Mouse (Mus musculus) myocyte (in vitro differentiated cells): ENCODE results near the gene En2. TPM values are rescaled to one million over a fixed set of nuclear protein-coding genes. Genes with fewer than 3 reads are reported as not detected.

Source experiments
- H3K27me3 ChIP-seq: one replicate; pipeline ENCODE4 v1.6.1; 2011; ENCODE audit not compliant: control insufficient read depth, insufficient read depth, insufficient read length
- H3K36me3 ChIP-seq: one replicate; pipeline ENCODE4 v1.6.1; 2011; ENCODE audit not compliant: control insufficient read depth, insufficient read depth
- H3K4me2 ChIP-seq: one replicate; pipeline ENCODE4 v1.6.1; 2011; ENCODE audit warnings: low read depth, control low read depth
- H3K4me3 ChIP-seq: one replicate; pipeline ENCODE4 v1.5.1; 2011; ENCODE audit warnings: mild to moderate bottlenecking, control low read depth, moderate library complexity
- H3K79me2 ChIP-seq: one replicate; pipeline ENCODE4 v1.6.1; 2011; ENCODE audit not compliant: control insufficient read depth, insufficient read depth
- H3ac ChIP-seq: one replicate; pipeline ENCODE4 v1.6.1; 2011; ENCODE audit not compliant: control insufficient read depth, insufficient read length
- CEBPB ChIP-seq: IDR thresholded peaks from 2 replicates; pipeline ENCODE4 v1.6.1; 2011; ENCODE audit warnings: mild to moderate bottlenecking, moderate library complexity; ENCODE audit not compliant: poor library complexity, insufficient read depth, severe bottlenecking
- E2F4 ChIP-seq: IDR thresholded peaks from one replicate; pipeline ENCODE4 v1.6.1; 2011; ENCODE audit warnings: mild to moderate bottlenecking, control low read depth, moderate library complexity; ENCODE audit not compliant: insufficient read depth
- MAX ChIP-seq: IDR thresholded peaks from one replicate; pipeline ENCODE4 v1.6.1; 2011; ENCODE audit warnings: low read depth, mild to moderate bottlenecking, control low read depth
- MYOD1 ChIP-seq, 3 experiments: IDR thresholded peaks; one replicate each; pipeline ENCODE4 v1.6.1; 2011; ENCODE audit warnings: control low read depth in 2 of 3, low read depth in 2 of 3, mild to moderate bottlenecking in 2 of 3, moderate library complexity in 1 of 3; ENCODE audit not compliant: insufficient read length in 2 of 3, control insufficient read depth in 1 of 3
- MYOG ChIP-seq, 3 experiments: IDR thresholded peaks; one replicate each; pipeline ENCODE4 v1.6.1; 2011; ENCODE audit warnings: control low read depth in 2 of 3, low read depth in 2 of 3, mild to moderate bottlenecking in 2 of 3; ENCODE audit not compliant: insufficient read length in 2 of 3, control insufficient read depth in 1 of 3, insufficient read depth in 1 of 3
- POLR2A ChIP-seq: IDR thresholded peaks from one replicate; pipeline ENCODE4 v1.6.1; 2011; ENCODE audit warnings: low read depth, mild to moderate bottlenecking, control low read depth, moderate library complexity; ENCODE audit not compliant: insufficient read length
- POLR2AphosphoS2 ChIP-seq: IDR thresholded peaks from one replicate; pipeline ENCODE4 v1.6.1; 2011; ENCODE audit warnings: low read depth, control low read depth; ENCODE audit not compliant: insufficient read length
- REST ChIP-seq: IDR thresholded peaks from one replicate; pipeline ENCODE4 v1.6.1; 2011; ENCODE audit warnings: mild to moderate bottlenecking, control low read depth, moderate library complexity; ENCODE audit not compliant: insufficient read depth, insufficient read length
- SRF ChIP-seq: IDR thresholded peaks from one replicate; pipeline ENCODE4 v1.6.1; 2011; ENCODE audit warnings: low read depth; ENCODE audit not compliant: control insufficient read depth, insufficient read length
- TCF12 ChIP-seq: IDR thresholded peaks from one replicate; pipeline ENCODE4 v1.6.1; 2011; ENCODE audit warnings: mild to moderate bottlenecking, control low read depth; ENCODE audit not compliant: poor library complexity, insufficient read depth, severe bottlenecking
- TCF3 ChIP-seq: IDR thresholded peaks from one replicate; pipeline ENCODE4 v1.6.1; 2011; ENCODE audit warnings: low read depth, control low read depth; ENCODE audit not compliant: insufficient read length
- USF1 ChIP-seq: IDR thresholded peaks from one replicate; pipeline ENCODE4 v1.6.1; 2011; ENCODE audit warnings: low read depth, mild to moderate bottlenecking, control low read depth, moderate library complexity
- polyA plus RNA-seq: library from polyadenylated mRNA; unstranded; fragments of >200 nt; fragmentation: generic; extraction: Trizol; gene quantifications from one replicate; pipeline ENCODE4 v1.2.1, GENCODE M21; 2012; ENCODE audit warnings: missing spikeins

Gene En2
- polyA plus RNA-seq, 1 experiment, result not detected

- H3ac ChIP-seq, result no peak overlapping the region
- TF ChIP-seq MYOD1 (IDR thresholded peaks at IDR 0.05; ENCODE audit: control insufficient read depth in 1 of 3, insufficient read length in 2 of 3, low read depth in 2 of 3) (no peak), MAX (no peak), TCF3 (no peak), REST (no peak), CEBPB (no peak), MYOG (IDR thresholded peaks at IDR 0.05; ENCODE audit: control insufficient read depth in 1 of 3, insufficient read depth in 1 of 3, insufficient read length in 2 of 3, low read depth in 2 of 3) (no peak), SRF (no peak), USF1 (no peak), E2F4 (no peak), POLR2A (no peak), TCF12 (no peak), POLR2AphosphoS2 (no peak)
- no peak overlapping the region for H3K4me3 ChIP-seq
These were observed 7.6 kb downstream of the En2 start for GRCm38 (mm10) chr5:28172921-28173670.

GRCm38 (mm10) chr5:28173674-28174073 is 8.2 kb downstream of the En2 start:
- Histone ChIP-seq H3K4me2 (no peak overlapping the region), H3ac (no peak overlapping the region), H3K4me3 (no peak overlapping the region), H3K27me3 (peaks cover 61% of the 10 kb centered on the region), H3K79me2 (no peaks in the 10 kb centered on the region), H3K36me3 (no peaks in the 10 kb centered on the region)
- no peak for TF ChIP-seq POLR2AphosphoS2
- no peak for TF ChIP-seq TCF3
- no peak for TF ChIP-seq TCF12
- TF ChIP-seq MYOG (IDR thresholded peaks at IDR 0.05; ENCODE audit: control insufficient read depth in 1 of 3, insufficient read depth in 1 of 3, insufficient read length in 2 of 3, low read depth in 2 of 3), result no peak
- no peak for TF ChIP-seq SRF
- TF ChIP-seq CEBPB, result no peak
- TF ChIP-seq USF1, result no peak
- TF ChIP-seq REST, result no peak
- no peak for TF ChIP-seq MAX
- no peak for TF ChIP-seq E2F4
- TF ChIP-seq MYOD1 (IDR thresholded peaks at IDR 0.05; ENCODE audit: control insufficient read depth in 1 of 3, insufficient read length in 2 of 3, low read depth in 2 of 3), result no peak
- TF ChIP-seq POLR2A, result no peak

More at GRCm38 (mm10) chr5:28172921-28173670, 7.6 kb downstream of the En2 start:
- H3K36me3 ChIP-seq, result no peaks in the 10 kb centered on the region
- H3K4me2 ChIP-seq, result no peak overlapping the region
- no peaks in the 10 kb centered on the region for H3K79me2 ChIP-seq
- H3K27me3 ChIP-seq, result peaks cover 66% of the 10 kb centered on the region

- TF ChIP-seq USF1 (no peak), REST (no peak), MYOD1 (IDR thresholded peaks at IDR 0.05; ENCODE audit: control insufficient read depth in 1 of 3, insufficient read length in 2 of 3, low read depth in 2 of 3) (no peak), TCF3 (no peak)
- Histone ChIP-seq H3ac (no peak overlapping the region), H3K4me3 (no peak overlapping the region), H3K36me3 (no peaks in the 10 kb centered on the region), H3K4me2 (no peak overlapping the region), H3K79me2 (no peaks in the 10 kb centered on the region), H3K27me3 (peaks cover 57% of the 10 kb centered on the region)
These were observed 8.6 kb downstream of the En2 start for GRCm38 (mm10) chr5:28174086-28174485.

GRCm38 (mm10) chr5:28174876-28175569 is 9.5 kb downstream of the En2 start:
- TF ChIP-seq CEBPB, result no peak
- no peak for TF ChIP-seq MYOD1 (IDR thresholded peaks at IDR 0.05; ENCODE audit: control insufficient read depth in 1 of 3, insufficient read length in 2 of 3, low read depth in 2 of 3)
- no peak for TF ChIP-seq SRF
- H3K36me3 ChIP-seq, result no peaks in the 10 kb centered on the region
- H3K4me2 ChIP-seq, result no peak overlapping the region
- peaks cover 47% of the 10 kb centered on the region for H3K27me3 ChIP-seq
- no peak overlapping the region for H3K4me3 ChIP-seq
- no peak overlapping the region for H3ac ChIP-seq
- H3K79me2 ChIP-seq, result no peaks in the 10 kb centered on the region

- no peak overlapping the region for H3K4me3 ChIP-seq
- no peak for TF ChIP-seq CEBPB
- TF ChIP-seq POLR2AphosphoS2, result no peak
- TF ChIP-seq MYOD1 (IDR thresholded peaks at IDR 0.05; ENCODE audit: control insufficient read depth in 1 of 3, insufficient read length in 2 of 3, low read depth in 2 of 3), result no peak
- TF ChIP-seq MAX, result no peak
- TF ChIP-seq TCF12, result no peak
- no peak for TF ChIP-seq SRF
- no peak for TF ChIP-seq MYOG (IDR thresholded peaks at IDR 0.05; ENCODE audit: control insufficient read depth in 1 of 3, insufficient read depth in 1 of 3, insufficient read length in 2 of 3, low read depth in 2 of 3)
- no peak for TF ChIP-seq USF1
- no peak for TF ChIP-seq POLR2A
- TF ChIP-seq TCF3, result no peak
- no peak for TF ChIP-seq E2F4
- no peak for TF ChIP-seq REST
- H3K4me2 ChIP-seq, result no peak overlapping the region
- H3K36me3 ChIP-seq, result no peaks in the 10 kb centered on the region
- peaks cover 44% of the 10 kb centered on the region for H3K27me3 ChIP-seq
- no peak overlapping the region for H3ac ChIP-seq
- no peaks in the 10 kb centered on the region for H3K79me2 ChIP-seq
These were observed 10.1 kb downstream of the En2 start for GRCm38 (mm10) chr5:28175570-28175919.
